Mouse (Mus musculus) intestine, embryonic 14.5 days (tissue): ENCODE results near the gene Ascc3. TPM values are rescaled to one million over a fixed set of nuclear protein-coding genes. Genes with fewer than 3 reads are reported as not detected.

ENCODE experiments used
- ATAC-seq: fragments of 200-750 bp; cut with Nextera tagmentation; replicated peaks from 2 replicates; pipeline ENCODE4 v1.8.0; 2017; ENCODE audit warnings: low read depth, moderate number of reproducible peaks, moderate TSS enrichment, moderate library complexity; ENCODE audit not compliant: low FRiP score, low TSS enrichment
- DNase-seq: peaks from one replicate; pipeline ENCODE4 v3.0.0-alpha.2; 2018; ENCODE audit warnings: low spot score
- H3K27ac ChIP-seq: fragments of 300-500 bp; sonication (generic); 2 replicates; pipeline ENCODE4 v1.5.1; 2014; ENCODE audit warnings: low read depth, mild to moderate bottlenecking, control low read depth
- H3K27me3 ChIP-seq: fragments of 300-500 bp; sonication (generic); replicated peaks from 2 replicates; pipeline ENCODE4 v1.6.1; 2014; ENCODE audit warnings: low read length, control low read depth; ENCODE audit not compliant: control insufficient read depth, insufficient read depth
- H3K36me3 ChIP-seq: fragments of 300-500 bp; sonication (generic); 2 replicates; pipeline ENCODE4 v1.6.1; 2014; ENCODE audit warnings: low read length, control low read depth; ENCODE audit not compliant: control insufficient read depth, insufficient read depth
- H3K4me1 ChIP-seq: fragments of 300-500 bp; sonication (generic); replicated peaks from 2 replicates; pipeline ENCODE4 v1.6.1; 2014; ENCODE audit warnings: low read length, control low read depth, mixed read lengths; ENCODE audit not compliant: control insufficient read depth, insufficient read depth
- H3K4me2 ChIP-seq: fragments of 300-500 bp; sonication (generic); 2 replicates; pipeline ENCODE4 v1.6.1; 2014; ENCODE audit warnings: low read length
- H3K4me3 ChIP-seq: fragments of 300-500 bp; sonication (generic); 2 replicates; pipeline ENCODE4 v1.5.1; 2014; ENCODE audit warnings: low read depth, low read length, control low read depth, mixed read lengths
- H3K9ac ChIP-seq: fragments of 300-500 bp; sonication (generic); 2 replicates; pipeline ENCODE4 v1.6.1; 2014; ENCODE audit warnings: mild to moderate bottlenecking, low read length
- H3K9me3 ChIP-seq: fragments of 300-500 bp; sonication (generic); 2 replicates; pipeline ENCODE4 v1.6.1; 2016; ENCODE audit warnings: low read length, control low read depth; ENCODE audit not compliant: control insufficient read depth
- WGBS: fragments of 180-500 bp; shearing (Covaris S2); extraction: QIAGEN DNeasy Blood & Tissue Kit; methylation state at CpG from one replicate; pipeline ENCODE4 v1.1.7; 2014; 5-methylcytosine and 5-hydroxymethylcytosine counted together
- polyA plus RNA-seq: library from polyadenylated mRNA; unstranded; fragments of >200 nt; fragmentation: Nextera tagmentation; extraction: Ambion mirVana; gene quantifications from 2 replicates; pipeline ENCODE4 v1.2.1, GENCODE M21; 2014

Gene Ascc3
- polyA plus RNA-seq = 25.7 and 26.4 TPM in 2 replicates

DNA sequence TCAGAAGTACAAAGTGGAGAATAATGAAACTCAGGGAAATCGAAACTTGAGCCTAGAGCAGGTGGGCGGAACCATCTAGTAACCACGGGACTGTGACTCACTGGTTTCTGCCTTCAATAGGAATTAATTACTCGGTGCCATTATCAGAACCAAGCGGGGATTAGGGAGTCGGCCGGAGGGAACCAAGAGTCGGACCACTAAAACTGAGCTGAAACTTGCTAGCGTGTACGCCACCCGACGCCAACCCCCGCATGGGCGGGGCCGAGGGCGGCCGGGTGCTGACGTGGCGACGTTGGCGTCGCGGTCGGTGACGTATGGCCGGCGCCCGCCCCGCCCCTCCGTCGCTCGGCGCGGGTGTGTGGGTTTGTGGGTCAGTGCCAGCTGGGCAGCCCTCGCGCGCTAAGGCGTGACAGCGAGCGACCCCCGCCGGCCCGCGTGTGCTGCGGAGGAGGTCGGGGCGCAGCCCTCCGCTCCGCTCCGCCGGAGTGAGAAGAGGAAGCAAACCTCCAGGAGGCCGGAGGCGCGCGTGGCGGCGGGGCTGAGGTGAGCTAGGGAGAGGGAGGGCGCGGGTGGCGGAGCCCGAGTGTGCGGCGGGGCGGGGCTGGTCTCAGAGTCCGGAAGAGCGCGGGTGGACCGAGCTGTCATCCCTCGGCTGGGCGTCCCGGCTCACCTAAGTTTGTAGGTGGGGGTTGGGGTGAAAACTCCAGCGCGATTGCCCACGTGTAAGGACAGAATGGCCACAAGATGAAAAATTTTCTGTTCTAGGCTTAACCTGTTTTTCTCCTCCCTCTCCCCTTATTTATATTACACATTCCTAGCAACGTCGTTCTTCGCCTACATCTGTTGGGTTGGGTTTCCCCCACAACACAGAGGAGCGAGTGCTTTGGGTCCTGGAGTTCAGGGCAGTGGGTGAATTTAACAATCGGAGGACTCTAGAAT is at the start of gene Ascc3:
Gene Ascc3, plus strand, starts transcription at position 315 of the 939 bp plus-strand sequence.
- under 1% methylated on average over 77 of the region's 79 CpGs for WGBS
- peak within 1 kb of the TSS; percentile 69 for H3K9ac ChIP-seq
- ATAC-seq = peak; percentile 99

GRCm38 (mm10) chr10:50584721-50585120 is 7.7 kb upstream of the Ascc3 start:
- Histone ChIP-seq H3K27me3 (no peaks in the 10 kb centered on the region), H3K4me3 (no peak overlapping the region), H3K36me3 (no peaks in the 10 kb centered on the region), H3K9me3 (no peaks in the 10 kb centered on the region), H3K27ac (no peak overlapping the region), H3K4me1 (no peaks in the 10 kb centered on the region), H3K9ac (no peak overlapping the region), H3K4me2 (no peak overlapping the region)
- WGBS = 61% methylated on average over 1 of the region's 1 CpGs
- peak; percentile 71; the same call in 1 of the 2 replicates for ATAC-seq
- DNase-seq = no peak

More for the DNA sequence above, at the start of gene Ascc3:
- H3K4me1 ChIP-seq = no peaks in the 10 kb centered on the region; the same call in 1 of the 2 replicates
- H3K36me3 ChIP-seq = no peaks in the 10 kb centered on the region
- peak within 1 kb of the TSS; percentile 72 for H3K4me3 ChIP-seq
- H3K27ac ChIP-seq = peak within 1 kb of the TSS; percentile 87
- DNase-seq = peak; percentile 95
- H3K9me3 ChIP-seq = no peaks in the 10 kb centered on the region
- H3K4me2 ChIP-seq = peak within 1 kb of the TSS; percentile 63
- H3K27me3 ChIP-seq = no peaks in the 10 kb centered on the region

DNA sequence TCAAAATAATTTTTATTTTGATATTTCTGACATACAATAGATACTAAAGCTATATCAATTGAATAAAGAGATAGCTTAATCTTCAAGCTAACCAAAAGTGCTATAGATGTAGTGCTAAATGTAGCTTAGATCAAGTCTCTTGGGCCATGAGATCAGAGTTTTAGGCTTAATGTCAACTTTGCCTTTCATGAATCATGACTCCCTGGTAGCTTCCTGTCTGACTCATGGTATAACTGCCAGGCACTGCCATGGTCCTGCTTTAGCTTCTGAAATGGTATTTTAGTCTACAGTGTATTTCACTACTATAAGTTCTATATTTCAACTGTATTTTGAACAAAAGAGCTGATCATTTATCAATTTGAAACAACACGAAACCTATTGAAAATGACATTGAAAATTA is 5.9 kb upstream of the Ascc3 start:
- Histone ChIP-seq H3K4me3 (no peak overlapping the region), H3K27ac (no peak overlapping the region), H3K27me3 (no peaks in the 10 kb centered on the region), H3K9ac (no peak overlapping the region), H3K4me1 (no peaks in the 10 kb centered on the region), H3K9me3 (no peaks in the 10 kb centered on the region), H3K36me3 (no peaks in the 10 kb centered on the region), H3K4me2 (no peak overlapping the region)
- 93% methylated on average over 1 of the region's 1 CpGs for WGBS
- ATAC-seq = no peak
- no peak for DNase-seq

- DNase-seq (no peak), ATAC-seq (0 out of 2 replicates have a peak, but pooled peaks have one; percentile 0)
- H3K36me3 ChIP-seq = no peaks in the 10 kb centered on the region
- 74% methylated on average over 12 of the region's 12 CpGs for WGBS
- peak overlapping the region; percentile 72 for H3K4me3 ChIP-seq
- H3K27ac ChIP-seq = no peak overlapping the region
- no peaks in the 10 kb centered on the region for H3K9me3 ChIP-seq
- H3K9ac ChIP-seq = peak overlapping the region; percentile 69
- H3K4me2 ChIP-seq = peak overlapping the region; percentile 63
- H3K4me1 ChIP-seq = no peaks in the 10 kb centered on the region; the same call in 1 of the 2 replicates
- H3K27me3 ChIP-seq = no peaks in the 10 kb centered on the region
Measured at GRCm38 (mm10) chr10:50593371-50593770, 902 bp downstream of the Ascc3 start.

DNA sequence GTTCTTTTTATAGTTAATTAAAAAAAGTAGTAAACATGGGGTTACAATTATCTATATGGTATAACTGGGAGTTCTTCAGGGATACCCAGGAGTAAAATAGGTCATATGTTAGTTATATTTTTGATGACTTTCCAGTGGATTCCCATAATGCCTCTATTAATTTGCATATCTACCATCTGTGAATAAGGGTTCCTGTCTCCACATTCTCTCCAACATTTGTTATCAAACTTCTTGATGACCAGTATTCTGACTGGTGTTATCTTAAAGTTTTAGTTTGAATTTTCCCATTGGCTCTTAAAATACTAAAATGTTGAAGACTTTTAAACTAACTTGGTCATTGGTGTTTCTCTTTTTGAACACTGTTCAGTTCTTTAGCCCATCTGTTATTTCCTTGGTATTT is 2.9 kb downstream of the Ascc3 start:
- DNase-seq = no peak

DNA sequence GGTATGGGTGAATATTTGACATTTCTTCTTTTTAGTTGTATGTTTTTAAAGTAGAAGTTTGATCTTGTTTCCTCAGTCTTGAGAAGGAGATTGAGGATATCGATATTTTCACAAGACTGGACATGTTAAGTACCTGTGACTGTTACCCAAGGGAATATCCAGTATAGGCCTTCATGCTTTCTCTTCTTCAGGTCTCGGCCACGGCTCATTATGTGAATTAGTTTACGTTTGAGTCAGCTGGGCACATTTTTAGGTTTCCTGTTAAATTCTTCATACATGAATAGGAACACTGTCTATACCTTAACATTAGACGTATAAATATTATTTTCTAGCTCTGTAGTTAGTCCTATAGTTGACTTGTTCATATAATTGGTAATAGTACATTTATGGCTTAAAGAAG is 12.4 kb downstream of the Ascc3 start:
- Histone ChIP-seq H3K4me1 (no peaks in the 10 kb centered on the region), H3K36me3 (0 out of 2 replicates have a peak, but pooled peaks cover 3% of the 10 kb centered on the region), H3K27ac (no peak overlapping the region), H3K9ac (no peak overlapping the region), H3K4me3 (no peak overlapping the region), H3K4me2 (no peak overlapping the region), H3K9me3 (no peaks in the 10 kb centered on the region), H3K27me3 (no peaks in the 10 kb centered on the region)
- ATAC-seq (no peak), DNase-seq (no peak)
- 82% methylated on average over 5 of the region's 5 CpGs for WGBS

More for the DNA sequence above, 2.9 kb downstream of the Ascc3 start:
- no peaks in the 10 kb centered on the region for H3K27me3 ChIP-seq
- no peaks in the 10 kb centered on the region; the same call in 1 of the 2 replicates for H3K4me1 ChIP-seq
- no peak overlapping the region for H3K4me3 ChIP-seq
- no peak for ATAC-seq
- H3K27ac ChIP-seq = no peak overlapping the region
- no peaks in the 10 kb centered on the region for H3K36me3 ChIP-seq
- no peak overlapping the region for H3K4me2 ChIP-seq
- no peak overlapping the region for H3K9ac ChIP-seq
- no peaks in the 10 kb centered on the region for H3K9me3 ChIP-seq

DNA sequence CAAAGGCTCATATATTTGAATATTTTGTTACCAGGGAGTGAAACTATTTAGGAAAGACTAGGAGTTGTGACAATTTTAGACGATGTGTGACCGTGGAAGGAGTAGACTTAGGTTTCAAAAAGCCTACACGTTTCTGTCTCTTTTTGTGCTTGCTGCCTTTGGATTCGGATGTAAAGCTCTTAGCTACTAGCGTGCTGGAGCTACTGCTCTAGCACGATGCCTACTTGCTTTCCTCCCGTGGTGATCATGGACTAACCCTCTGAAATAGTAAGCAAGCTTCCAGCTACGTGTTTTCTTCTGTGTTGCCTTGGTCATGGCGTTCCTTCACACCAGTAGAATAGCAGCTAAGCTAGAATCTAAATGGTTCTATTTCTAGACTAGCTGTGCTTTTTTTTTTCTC is 21.4 kb downstream of the Ascc3 start:
- Histone ChIP-seq H3K4me2 (no peak overlapping the region), H3K36me3 (peaks cover 7% of the 10 kb centered on the region; the same call in 1 of the 2 replicates), H3K4me1 (no peaks in the 10 kb centered on the region), H3K9me3 (no peaks in the 10 kb centered on the region), H3K27ac (no peak overlapping the region), H3K4me3 (no peak overlapping the region), H3K27me3 (no peaks in the 10 kb centered on the region), H3K9ac (no peak overlapping the region)
- WGBS = 94% methylated on average over 9 of the region's 9 CpGs
- DNase-seq = no peak
- ATAC-seq = no peak

DNA sequence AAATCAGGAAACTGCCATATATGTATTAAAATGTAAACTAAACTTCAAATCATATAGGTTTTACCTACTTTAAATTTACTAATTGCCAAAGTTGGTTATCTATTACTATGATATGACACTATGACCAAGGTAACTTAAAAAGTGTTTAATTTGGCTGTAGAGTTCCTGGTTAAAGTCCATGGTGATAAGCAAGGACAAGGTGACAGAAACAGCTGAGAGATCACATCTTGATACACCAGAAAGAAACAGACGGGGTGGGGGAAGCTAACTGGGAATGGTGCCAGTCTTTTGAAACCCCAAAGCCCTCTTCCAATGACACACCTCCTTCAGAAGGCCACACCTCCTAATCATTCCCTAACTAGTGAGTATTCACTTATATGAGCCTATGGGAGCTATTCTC is 33.4 kb downstream of the Ascc3 start:
- Histone ChIP-seq H3K9ac (no peak overlapping the region), H3K27ac (no peak overlapping the region), H3K27me3 (no peaks in the 10 kb centered on the region), H3K4me2 (no peak overlapping the region), H3K36me3 (peaks cover 11% of the 10 kb centered on the region; the same call in 1 of the 2 replicates), H3K9me3 (peaks cover 2% of the 10 kb centered on the region; the same call in 1 of the 2 replicates), H3K4me3 (no peak overlapping the region), H3K4me1 (no peaks in the 10 kb centered on the region)
- ATAC-seq (no peak), DNase-seq (no peak)
- 64% methylated on average over 1 of the region's 1 CpGs for WGBS
